Mouse (Mus musculus): ENCODE measurements at regions not wholly inside any gene's neighbourhood (a gene's known extent, or its start where the extent isn't known, plus 50 kb on each side); places are given as distances from the start of the nearest gene placed in this dataset.

DNA sequence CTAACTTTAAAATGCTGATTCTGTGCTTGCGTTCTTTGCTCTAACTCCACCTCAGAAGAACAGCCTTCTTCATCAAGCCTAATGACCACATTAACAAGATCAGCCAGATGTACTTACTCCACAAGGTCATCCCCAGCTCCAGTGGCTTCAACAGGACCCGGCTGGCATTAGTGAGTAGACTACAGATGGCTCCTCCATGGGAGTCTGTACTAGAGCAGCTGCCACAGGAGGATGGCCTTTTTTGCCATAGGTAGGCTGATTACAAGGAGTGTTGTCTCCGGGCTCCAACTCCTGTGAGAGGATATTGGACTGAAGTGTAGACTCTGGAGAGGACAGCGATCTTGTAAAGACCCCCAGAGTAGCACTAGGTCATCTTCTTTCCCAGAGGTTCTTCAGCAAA lies 729.7 kb downstream of the Galc start:
- Histone ChIP-seq H3K9ac (no peak overlapping the region), H3K27ac (no peak overlapping the region), H3K36me3 (no peaks in the 10 kb centered on the region), H3K9me3 (replicated peaks) (no peaks in the 10 kb centered on the region), H3K4me2 (replicated peaks) (no peak overlapping the region), H3K4me3 (no peak overlapping the region), H3K27me3 (no peaks in the 10 kb centered on the region), H3K4me1 (no peaks in the 10 kb centered on the region)
- WGBS: 89% methylated on average over 4 of the region's 4 CpGs
- ATAC-seq (ENCODE audit: low FRiP score): no peak

DNA sequence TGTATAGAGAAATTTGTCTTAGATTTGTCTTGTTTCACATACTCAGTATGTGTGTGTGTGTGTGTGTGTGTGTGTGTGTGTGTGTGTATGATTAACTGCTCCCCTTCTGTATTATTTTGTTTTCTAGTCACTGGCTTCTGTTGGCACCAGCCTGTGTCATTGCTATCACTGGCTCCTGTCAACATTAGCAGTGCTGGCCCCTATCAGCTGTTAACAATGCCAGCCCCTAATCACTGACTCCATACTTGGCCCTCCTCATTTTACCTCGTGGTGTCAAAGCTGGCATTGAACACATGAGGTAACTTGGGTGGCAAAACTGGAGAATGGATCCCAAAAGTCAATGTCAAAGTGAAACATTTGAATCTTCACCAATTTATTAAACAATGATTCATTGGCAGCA lies 733.3 kb downstream of the Galc start:
- Histone ChIP-seq H3K36me3 (no peaks in the 10 kb centered on the region), H3K9ac (no peak overlapping the region), H3K4me2 (replicated peaks) (no peak overlapping the region), H3K4me1 (no peaks in the 10 kb centered on the region), H3K27me3 (no peaks in the 10 kb centered on the region), H3K9me3 (replicated peaks) (no peaks in the 10 kb centered on the region), H3K27ac (no peak overlapping the region), H3K4me3 (no peak overlapping the region)
- no peak for ATAC-seq (ENCODE audit: low FRiP score)
- WGBS: 55% methylated on average over 1 of the region's 1 CpGs

DNA sequence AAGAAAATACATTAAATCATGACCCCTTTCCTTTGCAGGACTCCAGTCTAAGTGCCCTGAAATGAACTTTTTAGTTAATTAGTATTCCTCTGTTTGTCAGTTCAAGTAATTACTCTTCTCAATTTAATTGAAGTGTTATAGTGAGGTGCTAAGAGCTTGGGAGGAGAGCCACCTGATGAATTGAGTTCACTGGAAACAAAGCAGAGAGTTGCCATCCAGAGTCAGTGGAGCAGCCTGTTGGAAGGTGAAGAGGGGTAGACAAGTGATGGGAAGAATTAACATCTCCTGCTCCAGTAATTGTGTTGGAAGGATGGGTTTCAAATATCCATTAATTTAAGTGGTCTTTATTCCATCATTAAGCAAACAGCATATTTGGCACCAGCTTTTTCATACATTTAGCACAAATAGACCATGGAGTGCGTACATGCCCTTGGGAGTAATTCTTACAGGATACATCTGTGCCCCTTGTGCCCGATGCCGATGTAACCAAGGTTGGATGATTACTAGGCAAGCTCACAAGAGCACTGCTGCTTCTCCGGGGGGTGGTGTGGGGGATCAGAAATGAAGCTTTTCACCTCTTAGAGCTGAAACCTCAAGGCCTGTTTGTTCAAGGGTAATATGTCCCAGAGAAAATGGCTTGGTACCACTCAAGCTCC lies 739.3 kb downstream of the Galc start:
- no peak overlapping the region for H3K4me2 ChIP-seq (replicated peaks)
- H3K9ac ChIP-seq: no peak overlapping the region
- no peaks in the 10 kb centered on the region for H3K27me3 ChIP-seq
- no peaks in the 10 kb centered on the region for H3K9me3 ChIP-seq (replicated peaks)
- H3K4me1 ChIP-seq: no peaks in the 10 kb centered on the region
- no peak for ATAC-seq (ENCODE audit: low FRiP score)
- no peak overlapping the region for H3K27ac ChIP-seq
- no peaks in the 10 kb centered on the region for H3K36me3 ChIP-seq
- WGBS: 80% methylated on average over 4 of the region's 4 CpGs
- no peak overlapping the region for H3K4me3 ChIP-seq

DNA sequence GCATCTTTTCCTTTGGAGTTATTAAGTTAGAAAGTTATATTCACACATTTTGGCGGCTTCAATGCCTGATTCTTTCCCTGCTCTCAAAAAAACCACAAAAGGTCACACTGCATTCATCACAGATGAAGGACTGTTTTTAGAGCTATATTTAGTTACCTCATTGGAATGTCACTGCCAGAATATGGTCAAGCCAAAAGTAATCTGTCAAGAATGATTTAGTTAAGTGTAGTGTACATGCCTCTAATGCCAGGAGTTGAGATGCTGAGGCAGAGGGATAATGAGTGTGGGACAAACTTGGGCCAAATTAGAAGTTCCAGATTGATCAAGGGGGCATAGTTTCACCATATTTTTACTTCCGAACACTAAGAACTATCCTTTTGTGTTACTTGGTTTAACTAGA lies 741.7 kb downstream of the Galc start:
- H3K27me3 ChIP-seq: no peaks in the 10 kb centered on the region
- no peak overlapping the region for H3K9ac ChIP-seq
- ATAC-seq (ENCODE audit: low FRiP score): no peak
- H3K27ac ChIP-seq: no peak overlapping the region
- no peaks in the 10 kb centered on the region for H3K36me3 ChIP-seq
- WGBS: 76% methylated on average over 2 of the region's 2 CpGs
- H3K9me3 ChIP-seq (replicated peaks): no peaks in the 10 kb centered on the region
- H3K4me2 ChIP-seq (replicated peaks): no peak overlapping the region
- H3K4me1 ChIP-seq: no peaks in the 10 kb centered on the region
- no peak overlapping the region for H3K4me3 ChIP-seq

DNA sequence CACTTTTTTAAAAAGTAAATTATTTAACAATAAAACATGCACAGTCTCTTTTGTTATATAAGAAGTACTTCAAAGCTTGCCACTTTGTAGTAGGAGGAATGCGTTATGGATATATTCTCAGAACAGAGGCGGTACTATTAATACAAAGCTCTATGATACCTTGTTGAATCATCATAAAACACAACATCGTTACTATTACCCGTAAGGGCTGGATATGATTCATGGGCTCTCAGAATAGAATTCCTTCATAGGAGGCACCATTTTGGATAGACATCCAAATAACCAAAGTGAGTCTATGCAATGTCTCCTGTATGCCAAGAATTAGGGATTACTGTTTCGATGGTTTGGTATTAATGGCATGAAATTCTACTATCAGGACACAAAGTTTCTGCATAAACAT lies 743.5 kb downstream of the Galc start:
- ATAC-seq (ENCODE audit: low FRiP score): no peak
- Histone ChIP-seq H3K27ac (no peak overlapping the region), H3K4me1 (0 out of 2 replicates have a peak, but pooled peaks cover 2% of the 10 kb centered on the region), H3K9me3 (replicated peaks) (no peaks in the 10 kb centered on the region), H3K27me3 (no peaks in the 10 kb centered on the region), H3K4me2 (replicated peaks) (no peak overlapping the region), H3K36me3 (no peaks in the 10 kb centered on the region), H3K4me3 (no peak overlapping the region), H3K9ac (no peak overlapping the region)
- 95% methylated on average over 5 of the region's 5 CpGs for WGBS

DNA sequence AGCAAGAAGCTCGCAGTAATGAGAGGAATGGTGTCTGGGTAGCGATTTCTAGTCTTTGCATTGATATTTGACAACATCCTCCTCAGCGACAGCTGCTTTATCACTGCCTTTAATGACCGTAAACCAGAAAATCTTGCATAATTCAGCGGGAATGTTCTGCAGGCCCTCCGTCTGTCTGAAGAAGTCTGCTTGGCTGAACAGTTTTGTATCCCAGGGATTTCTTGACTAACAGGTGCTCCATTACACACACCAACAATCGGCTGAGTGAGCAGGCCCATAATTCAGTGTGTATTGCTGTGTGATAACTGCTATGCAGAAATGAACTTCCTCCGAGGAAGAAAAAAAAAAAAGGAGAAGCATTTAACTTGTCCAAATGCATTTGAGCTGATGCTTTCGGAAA lies 747.4 kb downstream of the Galc start:
- no peaks in the 10 kb centered on the region for H3K36me3 ChIP-seq
- H3K27me3 ChIP-seq: no peaks in the 10 kb centered on the region
- no peak overlapping the region for H3K27ac ChIP-seq
- no peaks in the 10 kb centered on the region for H3K9me3 ChIP-seq (replicated peaks)
- no peak overlapping the region for H3K4me3 ChIP-seq
- WGBS: 58% methylated on average over 9 of the region's 9 CpGs
- no peak overlapping the region for H3K9ac ChIP-seq
- 0 out of 2 replicates have a peak, but pooled peaks cover 2% of the 10 kb centered on the region for H3K4me1 ChIP-seq
- ATAC-seq (ENCODE audit: low FRiP score): no peak
- no peak overlapping the region for H3K4me2 ChIP-seq (replicated peaks)

DNA sequence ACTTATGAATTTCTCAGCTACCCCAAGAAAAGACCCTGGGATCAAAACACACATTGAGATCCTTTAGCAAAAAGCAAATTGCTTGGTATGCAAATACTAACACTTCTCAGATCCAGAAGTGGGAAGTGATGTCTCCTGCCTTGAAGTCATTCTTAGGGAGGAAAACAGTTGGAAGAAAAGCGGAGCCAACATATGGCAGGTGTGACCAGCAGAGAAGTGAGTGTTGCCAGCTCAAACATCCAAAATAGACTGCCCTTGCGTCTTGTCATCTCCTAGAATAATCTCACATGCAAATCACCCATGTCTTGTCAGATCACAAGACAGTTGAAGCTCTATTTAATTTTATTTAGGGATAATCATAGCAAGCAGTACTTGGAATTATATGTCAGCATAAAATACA lies 757.8 kb downstream of the Galc start:
- Histone ChIP-seq H3K36me3 (no peaks in the 10 kb centered on the region), H3K9me3 (replicated peaks) (no peaks in the 10 kb centered on the region), H3K4me3 (no peak overlapping the region), H3K4me2 (replicated peaks) (no peak overlapping the region), H3K27ac (no peak overlapping the region), H3K9ac (no peak overlapping the region), H3K4me1 (no peaks in the 10 kb centered on the region), H3K27me3 (no peaks in the 10 kb centered on the region)
- ATAC-seq (ENCODE audit: low FRiP score): no peak
- 84% methylated on average over 2 of the region's 2 CpGs for WGBS

DNA sequence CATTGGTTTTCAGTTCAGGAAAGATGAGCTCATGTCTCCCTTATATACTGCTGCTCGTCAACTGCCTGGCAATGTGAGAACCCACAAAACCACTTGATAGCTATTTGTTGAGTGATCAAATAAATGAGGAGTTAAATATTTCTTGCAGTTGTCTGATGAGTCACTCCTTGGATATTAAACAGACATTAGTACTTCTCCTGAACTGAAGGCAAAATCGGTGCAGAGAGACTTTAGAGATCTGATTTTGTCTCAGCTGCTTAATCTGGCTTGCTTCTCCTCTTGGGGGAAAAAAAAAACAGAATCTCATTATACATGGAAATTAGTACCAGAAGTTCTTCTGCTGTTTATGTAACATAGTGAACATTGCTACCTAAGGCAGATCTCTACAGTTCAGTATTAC lies 775.7 kb downstream of the Galc start:
- H3K9me3 ChIP-seq (replicated peaks): no peaks in the 10 kb centered on the region
- no peak for ATAC-seq (ENCODE audit: low FRiP score)
- 74% methylated on average over 2 of the region's 2 CpGs for WGBS
- H3K4me2 ChIP-seq (replicated peaks): no peak overlapping the region
- H3K27ac ChIP-seq: no peak overlapping the region
- no peak overlapping the region for H3K4me3 ChIP-seq
- H3K27me3 ChIP-seq: no peaks in the 10 kb centered on the region
- H3K9ac ChIP-seq: no peak overlapping the region
- H3K4me1 ChIP-seq: no peaks in the 10 kb centered on the region
- no peaks in the 10 kb centered on the region for H3K36me3 ChIP-seq

DNA sequence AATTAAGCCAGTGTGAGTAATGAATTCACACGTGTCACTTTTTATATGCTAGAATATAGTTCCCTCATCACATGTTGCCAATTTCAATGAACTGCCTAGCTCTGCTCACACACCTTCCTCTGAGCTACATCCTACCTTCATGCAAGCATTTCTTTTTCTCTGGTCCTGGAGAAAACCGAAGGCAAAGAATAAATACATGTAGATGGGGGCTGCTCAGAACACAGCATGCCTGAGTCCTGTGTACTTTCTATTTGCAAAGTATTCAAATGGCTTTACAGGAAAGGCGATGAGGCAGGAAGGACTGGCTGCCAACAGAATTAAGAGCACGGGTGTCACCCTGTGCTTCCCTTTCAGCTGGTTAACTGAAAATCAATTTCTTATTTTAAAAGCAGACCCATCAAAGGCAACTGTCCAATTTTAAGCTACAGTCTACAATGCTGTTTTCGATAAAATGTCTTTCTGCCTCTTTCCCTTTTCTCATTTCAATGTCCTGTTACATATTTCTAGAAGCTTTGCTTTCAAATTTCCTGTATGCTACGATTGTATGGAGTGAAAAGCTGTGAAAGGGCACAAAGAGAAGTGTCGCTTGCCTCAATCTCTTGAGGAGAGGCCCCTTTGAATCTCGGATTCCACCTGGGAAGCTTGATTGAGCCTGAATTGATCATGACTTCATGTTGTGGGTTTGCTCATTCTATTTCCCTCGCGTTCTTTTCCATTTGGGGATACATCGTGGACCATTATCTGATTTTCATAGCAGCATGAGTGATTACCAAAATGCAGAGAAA lies 782.6 kb downstream of the Galc start:
- no peak for ATAC-seq (ENCODE audit: low FRiP score)
- H3K9ac ChIP-seq: no peak overlapping the region
- no peak overlapping the region for H3K27ac ChIP-seq
- peaks cover 9% of the 10 kb centered on the region for H3K4me1 ChIP-seq
- 29% methylated on average over 11 of the region's 11 CpGs for WGBS
- no peaks in the 10 kb centered on the region for H3K27me3 ChIP-seq
- H3K4me2 ChIP-seq (replicated peaks): no peak overlapping the region
- H3K4me3 ChIP-seq: no peak overlapping the region
- no peaks in the 10 kb centered on the region for H3K36me3 ChIP-seq
- no peaks in the 10 kb centered on the region for H3K9me3 ChIP-seq (replicated peaks)

DNA sequence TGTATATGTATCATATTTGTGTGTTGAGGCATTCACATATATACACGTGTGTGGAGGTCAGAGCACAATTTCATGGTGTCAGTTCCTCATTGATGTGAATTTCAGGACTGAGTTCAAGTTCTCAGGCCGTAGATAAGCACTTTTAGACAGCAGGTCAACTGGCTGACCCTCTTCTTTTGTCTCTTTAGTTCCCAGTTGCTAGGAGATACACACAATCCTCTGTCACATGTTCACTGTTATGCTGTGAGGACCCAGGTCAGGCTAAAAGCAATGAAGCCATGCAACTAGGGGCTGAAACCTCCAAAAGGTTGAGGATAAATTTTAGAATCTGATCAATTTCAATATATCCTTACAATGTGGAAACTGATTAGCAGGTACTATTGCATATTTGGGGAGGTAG lies 783.5 kb downstream of the Galc start:
- Histone ChIP-seq H3K27me3 (no peaks in the 10 kb centered on the region), H3K4me2 (replicated peaks) (no peak overlapping the region), H3K27ac (no peak overlapping the region), H3K4me3 (no peak overlapping the region), H3K9me3 (replicated peaks) (no peaks in the 10 kb centered on the region), H3K4me1 (peaks cover 9% of the 10 kb centered on the region), H3K36me3 (no peaks in the 10 kb centered on the region), H3K9ac (no peak overlapping the region)
- ATAC-seq (ENCODE audit: low FRiP score): no peak
- 33% methylated on average over 2 of the region's 2 CpGs for WGBS

DNA sequence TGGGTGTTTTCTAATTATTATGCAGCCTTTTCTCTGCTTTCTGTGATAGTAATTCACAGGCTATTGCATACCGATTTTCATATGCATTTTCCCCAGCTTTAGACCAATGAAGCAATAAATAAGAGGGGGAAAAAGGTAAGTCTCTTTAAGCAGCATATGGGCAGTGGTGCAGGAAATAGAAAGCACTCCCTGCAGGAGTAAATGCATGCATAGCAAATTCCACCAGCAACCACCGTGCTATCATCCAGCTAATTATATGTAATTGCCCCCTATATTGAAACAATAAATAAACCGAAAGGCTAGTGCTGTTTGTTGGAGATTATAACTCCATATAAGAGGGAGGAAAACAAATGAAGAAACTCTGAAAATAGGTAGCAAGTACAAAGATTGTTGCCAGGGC lies 790.1 kb downstream of the Galc start:
- WGBS: 62% methylated on average over 3 of the region's 3 CpGs

DNA sequence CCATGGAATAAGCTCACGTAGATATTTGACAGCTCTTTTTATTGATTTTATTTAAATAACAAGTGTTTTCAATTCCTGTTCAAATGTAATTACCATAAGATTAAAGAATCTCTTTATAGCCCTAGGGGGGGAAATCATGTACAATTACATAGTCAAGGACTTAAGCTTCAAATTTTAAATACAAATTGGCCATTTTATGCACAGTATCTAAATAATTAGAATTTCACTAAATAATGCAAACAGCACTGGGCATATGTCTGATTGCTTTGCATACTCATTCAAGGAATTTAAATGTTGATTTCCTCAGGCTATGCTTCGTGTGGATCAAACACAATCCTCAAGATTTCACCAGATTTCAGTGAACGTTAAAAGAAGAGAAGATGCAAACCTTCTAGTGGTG lies 823.1 kb downstream of the Galc start:
- ATAC-seq (ENCODE audit: low FRiP score): no peak
- no peak overlapping the region for H3K9ac ChIP-seq
- H3K27ac ChIP-seq: no peak overlapping the region
- H3K27me3 ChIP-seq: no peaks in the 10 kb centered on the region
- H3K9me3 ChIP-seq (replicated peaks): no peaks in the 10 kb centered on the region
- no peaks in the 10 kb centered on the region for H3K36me3 ChIP-seq
- H3K4me2 ChIP-seq (replicated peaks): no peak overlapping the region
- H3K4me1 ChIP-seq: no peaks in the 10 kb centered on the region
- 64% methylated on average over 3 of the region's 3 CpGs for WGBS
- H3K4me3 ChIP-seq: no peak overlapping the region

More for the DNA sequence above, 790.1 kb downstream of the Galc start:
- no peak for ATAC-seq (ENCODE audit: low FRiP score)
- H3K4me1 ChIP-seq: no peaks in the 10 kb centered on the region
- no peaks in the 10 kb centered on the region for H3K27me3 ChIP-seq
- H3K9me3 ChIP-seq (replicated peaks): no peaks in the 10 kb centered on the region
- no peak overlapping the region for H3K9ac ChIP-seq
- H3K4me3 ChIP-seq: no peak overlapping the region
- no peak overlapping the region for H3K4me2 ChIP-seq (replicated peaks)
- no peaks in the 10 kb centered on the region for H3K36me3 ChIP-seq
- no peak overlapping the region for H3K27ac ChIP-seq

DNA sequence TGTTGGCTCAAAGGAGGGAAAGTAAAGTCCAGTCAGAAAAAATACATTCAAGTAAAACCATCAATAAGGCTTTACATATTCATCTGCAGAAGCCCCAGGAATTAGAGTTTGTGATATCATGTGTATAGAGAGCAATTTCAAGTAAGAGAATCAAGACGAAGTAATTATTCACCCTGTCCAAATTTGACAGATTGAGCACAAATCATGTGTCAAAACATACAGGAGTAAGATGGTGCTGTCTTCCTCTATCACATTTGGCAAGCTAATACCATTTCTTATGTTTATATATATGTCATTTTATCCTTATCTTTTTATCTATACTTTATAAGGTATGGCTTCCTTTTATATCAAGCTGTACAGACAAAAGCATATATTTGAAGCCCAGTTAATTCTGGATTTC lies 825.2 kb downstream of the Galc start:
- Histone ChIP-seq H3K36me3 (no peaks in the 10 kb centered on the region), H3K9me3 (replicated peaks) (no peaks in the 10 kb centered on the region), H3K4me2 (replicated peaks) (no peak overlapping the region), H3K9ac (no peak overlapping the region), H3K4me1 (no peaks in the 10 kb centered on the region), H3K27ac (no peak overlapping the region), H3K4me3 (no peak overlapping the region), H3K27me3 (no peaks in the 10 kb centered on the region)
- whole genome bisulfite sequencing: 76% methylated on average over 1 of the region's 1 CpGs
- no peak for ATAC-seq (ENCODE audit: low FRiP score)

Data from hindbrain, embryonic 12.5 days (tissue).